Mouse (Mus musculus): Measurements from ENCODE around the gene Stmnd1.
"Not testable (repeated sequence)": the region's sequence is repeated elsewhere in the genome, so short reads cannot be mapped to it uniquely, and the experiment has no call there.

The Stmnd1 gene

GRCm38 (mm10) chr13:46273453-46274110, at the start of gene Stmnd1:
TSS of gene Stmnd1 (plus strand) at chr13:46273721.
- no peak for DNase-seq (ENCODE audit: low spot score)

- DNase-seq (ENCODE audit: low spot score): no peak
Observed at GRCm38 (mm10) chr13:46226956-46227355, 46.6 kb upstream of the Stmnd1 start.

GRCm38 (mm10) chr13:46227486-46227885, 46.0 kb upstream of the Stmnd1 start:
- no peak for DNase-seq (ENCODE audit: low spot score)

- DNase-seq (ENCODE audit: low spot score): not testable (repeated sequence)
Observed at GRCm38 (mm10) chr13:46228750-46229149, 44.8 kb upstream of the Stmnd1 start.

GRCm38 (mm10) chr13:46231514-46232085, 41.9 kb upstream of the Stmnd1 start:
- peak; percentile 42 for DNase-seq (ENCODE audit: low spot score)

- peak; percentile 33 for DNase-seq (ENCODE audit: low spot score)
Observed at GRCm38 (mm10) chr13:46237723-46238349, 35.7 kb upstream of the Stmnd1 start.

DNA sequence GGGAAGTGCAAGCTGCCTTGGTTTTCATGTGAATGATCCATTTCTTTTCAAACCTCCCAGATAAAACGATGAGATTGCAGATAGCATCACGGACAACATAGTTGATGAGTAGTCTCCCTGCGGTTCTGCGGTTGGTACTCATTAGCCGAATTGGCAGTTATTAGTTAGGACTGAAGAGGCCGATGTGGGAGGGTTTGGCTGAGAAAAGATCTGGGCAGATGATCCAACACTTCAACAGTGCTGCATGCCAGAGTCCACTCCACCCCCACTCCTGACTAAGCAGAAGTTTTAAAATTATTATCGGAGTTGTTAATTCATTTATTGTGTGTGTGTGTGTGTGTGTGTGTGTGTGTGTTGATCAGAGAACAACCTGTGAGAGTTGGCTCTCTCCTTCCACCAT, 34.7 kb upstream of the Stmnd1 start:
- no peak for DNase-seq (ENCODE audit: low spot score)

DNA sequence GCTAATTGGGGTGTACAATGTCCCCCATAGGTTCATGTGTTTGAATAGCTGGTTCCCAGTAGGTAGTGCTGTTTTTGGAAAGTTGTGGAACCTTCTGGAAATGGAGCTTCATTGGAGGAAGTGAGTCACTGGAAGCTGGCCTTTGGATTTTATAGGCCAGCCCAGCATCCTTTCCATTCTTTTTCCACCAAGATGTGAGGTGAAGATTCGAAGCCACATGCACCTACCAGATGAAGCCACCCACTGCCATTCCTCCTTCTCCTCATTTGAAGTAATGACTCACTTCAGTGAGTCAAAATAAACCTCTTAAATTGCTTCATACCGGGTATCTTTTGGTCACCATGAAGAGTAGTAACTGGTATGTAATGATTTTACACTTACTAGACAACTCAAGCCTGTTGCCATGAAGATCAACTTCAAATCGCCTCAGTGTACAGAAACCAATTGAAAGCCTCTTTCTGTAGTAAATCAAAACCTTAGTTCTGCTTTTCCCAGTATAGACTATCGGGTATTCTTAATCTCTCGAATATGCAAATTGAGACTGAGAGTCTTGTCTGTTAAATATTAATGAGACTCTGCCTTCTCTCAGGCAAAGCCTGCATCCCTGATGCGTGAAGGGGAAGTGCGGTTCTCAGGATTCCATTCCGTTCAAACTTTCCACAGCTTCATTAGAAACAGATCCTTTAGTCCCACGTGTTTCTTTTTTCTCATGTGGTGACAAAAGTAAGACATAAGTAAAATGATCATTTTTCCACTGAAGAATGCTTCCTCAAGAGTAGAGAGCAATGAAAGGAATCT, 31.9 kb upstream of the Stmnd1 start:
- DNase-seq (ENCODE audit: low spot score): no peak

DNA sequence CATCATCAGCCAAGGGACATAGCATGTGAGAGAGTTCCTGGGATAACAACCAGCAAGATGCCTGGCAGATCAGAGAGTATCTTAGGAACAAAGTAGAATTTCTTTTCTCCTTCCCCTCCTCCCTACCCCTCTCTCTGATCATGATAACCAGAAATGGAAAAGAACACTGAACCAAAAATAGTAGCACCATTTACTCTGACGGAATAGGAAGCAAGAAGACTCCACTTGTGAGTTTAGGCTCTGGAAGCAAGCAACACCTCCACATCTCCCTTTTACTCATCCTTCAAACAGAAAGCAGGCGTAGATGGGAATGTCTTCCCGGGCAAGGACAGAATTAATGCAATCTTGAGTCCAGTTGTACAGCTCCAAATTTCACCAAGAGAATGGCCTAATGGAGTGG, 19.8 kb upstream of the Stmnd1 start:
- DNase-seq (ENCODE audit: low spot score): no peak

DNA sequence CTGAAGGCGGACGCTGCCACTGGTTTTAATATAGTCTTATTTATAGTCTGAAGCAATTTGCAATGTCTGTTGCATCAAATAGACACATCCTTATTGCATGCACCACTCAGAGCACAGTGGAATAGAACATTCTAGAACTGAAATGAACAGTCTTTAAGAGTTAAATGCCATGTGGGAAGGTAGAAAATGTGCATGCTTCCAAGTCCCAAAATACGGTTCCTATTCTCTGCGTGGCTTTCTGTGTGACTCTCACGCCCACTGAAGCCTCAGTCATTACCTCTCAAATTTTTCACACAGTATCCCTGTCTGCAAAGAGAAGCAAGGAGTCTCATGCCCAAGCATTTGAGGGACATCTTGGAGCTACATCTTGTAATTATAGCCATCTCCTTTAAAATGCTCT, 19.4 kb upstream of the Stmnd1 start:
- DNase-seq (ENCODE audit: low spot score): no peak

DNA sequence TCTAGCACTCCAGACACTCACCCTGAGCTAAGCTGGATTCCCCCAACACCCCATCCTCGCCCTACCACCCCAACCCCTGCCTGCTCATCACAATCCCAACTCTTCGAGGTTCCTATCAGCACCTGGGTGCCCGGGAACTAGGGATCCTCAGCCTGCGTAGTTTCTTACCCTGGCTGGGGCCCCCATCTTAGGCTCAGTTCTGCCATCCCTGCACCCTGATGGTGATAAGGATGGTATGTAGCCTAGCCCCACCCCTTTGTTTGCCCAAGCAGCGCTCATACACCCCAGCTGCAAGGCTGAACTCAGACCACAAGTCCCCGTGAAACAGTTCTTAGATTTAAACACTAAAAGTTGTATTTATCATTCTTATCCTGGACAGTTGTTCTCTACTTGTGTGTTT, 17.9 kb upstream of the Stmnd1 start:
- DNase-seq (ENCODE audit: low spot score): no peak

DNA sequence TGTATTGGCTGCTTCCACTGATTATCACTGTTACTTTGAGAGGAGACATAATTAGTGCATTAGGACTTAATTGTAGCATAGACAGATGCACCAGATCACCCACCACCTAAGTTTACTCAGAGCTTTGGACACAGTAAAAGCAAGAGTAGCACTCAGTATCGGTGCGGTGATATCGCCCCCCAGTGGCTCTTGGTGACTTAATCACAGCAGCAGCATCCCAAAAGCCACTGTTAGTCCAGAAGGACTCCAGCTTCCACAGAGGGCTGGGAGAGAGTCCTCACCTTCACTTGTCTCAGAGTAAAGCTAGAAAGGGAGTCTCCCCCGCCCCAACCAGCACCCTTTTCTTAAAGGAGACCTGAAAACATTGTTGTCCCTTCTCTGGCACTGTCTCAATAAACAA, 15.7 kb upstream of the Stmnd1 start:
- DNase-seq (ENCODE audit: low spot score): peak; percentile 59

DNA sequence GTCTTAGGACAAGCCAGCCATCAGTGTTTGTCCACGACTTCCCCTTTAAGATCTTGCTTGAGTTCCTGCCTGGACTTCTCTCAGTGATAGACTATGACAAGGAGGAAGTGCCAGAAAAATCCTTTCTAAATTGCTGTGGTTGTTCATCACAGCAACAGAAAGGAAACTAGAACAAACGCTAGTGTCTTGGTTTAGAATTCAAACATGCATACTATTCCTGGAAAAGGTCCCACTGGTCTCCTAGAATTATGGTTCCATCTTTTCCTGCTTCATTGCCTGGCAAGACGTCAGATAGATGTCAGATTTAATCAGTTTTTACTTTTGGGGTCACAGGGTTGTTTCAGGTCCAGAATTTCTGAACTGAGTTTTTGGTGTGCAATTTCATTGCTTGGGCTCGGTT, 14.0 kb upstream of the Stmnd1 start:
- no peak for DNase-seq (ENCODE audit: low spot score)

- no peak for DNase-seq (ENCODE audit: low spot score)
Observed at GRCm38 (mm10) chr13:46261244-46261643, 12.3 kb upstream of the Stmnd1 start.

- DNase-seq (ENCODE audit: low spot score): no peak
Observed at GRCm38 (mm10) chr13:46267783-46268182, 5.7 kb upstream of the Stmnd1 start.

DNA sequence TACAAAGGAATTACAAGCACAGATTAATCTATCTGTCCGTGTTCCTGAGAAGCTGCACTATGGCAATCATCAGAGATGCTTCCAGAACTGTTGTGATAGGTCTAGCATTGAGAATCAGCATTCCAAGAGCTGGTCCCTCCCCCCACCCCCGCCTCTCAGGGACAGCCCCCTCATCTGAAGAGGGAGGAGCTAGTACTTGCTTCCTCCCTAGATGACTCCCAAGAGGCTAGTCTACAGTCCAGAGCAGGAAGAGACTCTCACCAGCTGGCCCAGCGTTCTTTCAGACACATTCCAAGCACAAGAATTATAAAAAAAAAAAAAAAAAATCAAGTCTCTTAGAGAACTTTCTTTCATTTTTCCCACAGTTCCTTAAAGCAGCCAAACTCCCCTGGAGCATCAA, 5.2 kb upstream of the Stmnd1 start:
- DNase-seq (ENCODE audit: low spot score): peak; percentile 28

DNA sequence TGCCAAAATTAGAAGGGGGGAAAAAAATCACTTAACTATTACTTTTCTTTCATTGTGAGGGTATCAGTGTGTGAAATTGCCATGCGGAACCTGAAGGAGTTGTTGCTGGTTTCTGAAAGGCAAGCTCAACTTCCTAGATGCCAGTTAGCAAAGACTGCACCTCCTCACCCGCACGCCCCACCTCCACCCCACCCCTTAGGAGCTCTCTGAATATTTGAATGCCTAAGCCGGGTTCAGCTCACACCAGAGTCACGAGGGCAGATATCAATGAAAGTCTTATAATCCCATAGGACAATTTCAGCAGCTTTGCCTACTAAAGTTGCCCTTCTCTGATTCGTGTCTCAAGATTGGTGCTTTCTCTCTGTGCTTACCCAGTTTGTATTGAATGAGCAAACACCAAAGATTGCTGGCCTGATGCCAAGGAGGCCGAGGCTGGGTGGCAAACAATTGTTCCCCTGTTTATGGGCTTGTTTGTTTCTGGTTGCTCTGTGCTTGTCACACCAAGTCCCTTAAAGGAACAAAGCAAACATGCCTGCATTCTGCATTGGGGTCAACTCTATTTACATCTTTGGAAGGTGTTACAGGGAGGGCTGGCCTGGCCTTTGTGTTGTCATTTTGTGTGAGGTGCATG, 4.6 kb upstream of the Stmnd1 start:
- peak; percentile 31 for DNase-seq (ENCODE audit: low spot score)

- no peak for DNase-seq (ENCODE audit: low spot score)
Observed at GRCm38 (mm10) chr13:46272811-46273452, 589 bp upstream of the Stmnd1 start.

GRCm38 (mm10) chr13:46275701-46276100, 2.2 kb downstream of the Stmnd1 start:
- DNase-seq (ENCODE audit: low spot score): no peak

- DNase-seq (ENCODE audit: low spot score): no peak
Observed at GRCm38 (mm10) chr13:46282543-46282942, 9.0 kb downstream of the Stmnd1 start.

GRCm38 (mm10) chr13:46287801-46288200, 14.3 kb downstream of the Stmnd1 start:
- no peak for DNase-seq (ENCODE audit: low spot score)

GRCm38 (mm10) chr13:46288372-46288771, 14.9 kb downstream of the Stmnd1 start:
- no peak for DNase-seq (ENCODE audit: low spot score)
